Mouse (Mus musculus) B cell, adult 62 days (primary cell): ENCODE data around the gene Blnk. TPM values are rescaled to one million over a fixed set of nuclear protein-coding genes. Genes with fewer than 3 reads are reported as not detected.

Experiments used
- total RNA-seq: library from RNA; stranded (reverse); gene quantifications from 4 replicates; pipeline ENCODE4 v1.2.4, GENCODE M21; 2023

Gene Blnk
- total RNA-seq = 384 to 400 TPM (median 393 TPM) in 4 replicates

GRCm38 (mm10) chr19:40994057-40994585 is at the start of gene Blnk:
Gene Blnk (minus strand): TSS chr19:40994535.

GRCm38 (mm10) chr19:41029219-41029618 is 34.9 kb upstream of the Blnk start, which contains the start of gene Dntt:
Gene Dntt (plus strand): TSS chr19:41029275.

GRCm38 (mm10) chr19:40894519-40895392 is 99.6 kb downstream of the Blnk start, which contains the start of gene Zfp518a:
Gene Zfp518a (plus strand): TSS chr19:40894705.

Other genes starting within 250 kb of the Blnk start
- gene Cc2d2b, start 245.8 kb downstream of the Blnk start, total RNA-seq = not detected in 4 replicates
- gene Ccnj, start 163.3 kb downstream of the Blnk start, total RNA-seq = 19.6 to 22.7 TPM (median 21.6 TPM) in 4 replicates
- 18.9 to 21.9 TPM (median 20.2 TPM) in 4 replicates for gene Zfp518a, start 99.8 kb downstream of the Blnk start, total RNA-seq
- not detected in 4 replicates for gene Dntt, start 34.7 kb upstream of the Blnk start, total RNA-seq
- not detected in 4 replicates for gene Opalin, start 82.6 kb upstream of the Blnk start, total RNA-seq
- not detected in 4 replicates for gene Tll2, start 212.3 kb upstream of the Blnk start, total RNA-seq